Mouse (Mus musculus) CD4-positive, CD25-positive, alpha-beta regulatory T cell, adult 4 months (primary cell): ENCODE measurements around the gene Usp2. TPM values are rescaled to one million over a fixed set of nuclear protein-coding genes. Genes with fewer than 3 reads are reported as not detected.

ENCODE experiments used
- ATAC-seq: one replicate; pipeline ENCODE4 v1.8.0; 2017
- polyA plus RNA-seq, 2 experiments: library from polyadenylated mRNA; unstranded; fragments of 100-300 nt; shearing (Covaris generic); gene quantifications; one replicate each; pipeline ENCODE4 v1.2.1; 2017

The Usp2 gene
- polyA plus RNA-seq, 2 experiments from 2014 or later, result 3.7 to 5.2 TPM

DNA sequence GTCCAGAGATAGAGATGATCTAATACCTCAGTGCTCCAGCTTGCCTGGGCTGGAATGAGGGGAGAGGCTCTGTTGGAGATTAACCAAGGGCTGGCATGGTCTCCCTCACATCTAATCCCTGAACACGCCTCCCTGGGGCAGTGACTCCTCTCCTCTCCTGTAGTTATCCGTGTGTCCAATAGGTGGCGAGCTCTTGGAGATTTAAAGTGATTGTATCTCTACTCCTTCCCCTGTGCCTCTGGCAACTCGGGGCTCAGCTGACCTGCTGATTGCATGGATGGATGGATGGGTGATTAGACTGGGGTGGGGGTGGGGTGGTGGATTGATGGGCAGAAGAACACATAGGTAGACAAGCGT, 9.9 kb downstream of the Usp2 start:
- peak; percentile 56 for ATAC-seq

DNA sequence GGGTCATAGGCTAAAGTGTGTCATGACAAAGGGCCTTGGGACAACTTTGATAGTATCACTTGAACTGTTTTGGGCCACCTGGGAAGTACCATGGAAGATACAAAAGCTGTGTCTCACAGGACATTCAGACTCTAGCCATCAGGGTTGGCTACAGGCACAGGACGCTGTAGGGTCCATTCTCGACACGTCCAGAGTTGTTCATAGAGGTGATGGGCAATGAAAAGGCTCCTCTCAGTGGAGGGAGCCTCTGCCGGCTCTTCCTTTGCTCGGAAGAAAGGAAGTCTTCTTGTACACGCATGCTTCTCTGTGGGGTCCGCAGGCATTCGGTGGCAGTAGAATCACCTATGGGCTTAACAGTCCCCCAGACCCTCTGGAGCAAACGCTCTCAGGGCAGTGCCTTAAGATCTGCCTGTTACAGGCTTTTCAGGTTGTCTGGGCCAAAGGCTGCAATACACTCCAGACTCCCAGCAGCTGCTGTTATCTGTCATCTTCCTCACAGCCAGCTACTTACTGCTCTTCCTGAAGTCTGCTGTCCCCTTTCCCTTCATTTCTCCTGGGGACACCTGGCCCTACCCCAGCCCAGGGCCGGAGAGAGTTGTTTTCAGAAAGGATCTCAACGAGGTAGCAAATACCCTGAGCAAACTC, 10.6 kb downstream of the Usp2 start:
- ATAC-seq, result no peak

DNA sequence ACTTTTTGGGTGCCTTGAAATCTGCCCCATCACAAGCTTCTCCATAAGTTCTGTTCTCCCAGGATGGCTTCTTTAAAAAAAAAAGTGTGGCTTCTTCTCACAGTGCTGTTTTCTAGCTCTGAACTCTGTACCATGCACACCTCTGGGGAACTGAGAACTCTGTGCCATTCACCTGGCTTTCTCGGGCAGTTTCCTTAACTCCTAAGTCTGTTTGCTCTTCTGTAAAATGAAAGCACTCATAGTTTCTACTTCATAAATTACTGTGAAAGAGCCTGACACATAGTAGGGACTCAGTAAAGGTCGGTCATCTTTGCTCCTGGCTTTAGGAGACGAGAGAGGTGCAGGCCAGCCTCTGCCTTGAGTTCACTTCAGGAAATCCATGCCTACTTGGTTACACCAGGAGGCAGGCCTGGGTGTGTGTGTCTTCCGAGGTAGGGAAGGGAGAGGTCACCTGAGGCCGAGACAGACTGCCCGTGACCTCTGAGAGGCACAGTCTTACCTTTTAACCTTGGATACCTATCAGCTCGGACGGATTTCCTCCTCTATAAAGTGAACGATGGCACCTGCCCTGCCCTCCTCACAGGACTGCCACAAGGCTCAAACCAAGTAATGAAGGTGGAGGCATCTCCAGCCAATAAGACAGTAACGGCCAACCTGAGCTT, 11.4 kb downstream of the Usp2 start:
- ATAC-seq, result no peak

DNA sequence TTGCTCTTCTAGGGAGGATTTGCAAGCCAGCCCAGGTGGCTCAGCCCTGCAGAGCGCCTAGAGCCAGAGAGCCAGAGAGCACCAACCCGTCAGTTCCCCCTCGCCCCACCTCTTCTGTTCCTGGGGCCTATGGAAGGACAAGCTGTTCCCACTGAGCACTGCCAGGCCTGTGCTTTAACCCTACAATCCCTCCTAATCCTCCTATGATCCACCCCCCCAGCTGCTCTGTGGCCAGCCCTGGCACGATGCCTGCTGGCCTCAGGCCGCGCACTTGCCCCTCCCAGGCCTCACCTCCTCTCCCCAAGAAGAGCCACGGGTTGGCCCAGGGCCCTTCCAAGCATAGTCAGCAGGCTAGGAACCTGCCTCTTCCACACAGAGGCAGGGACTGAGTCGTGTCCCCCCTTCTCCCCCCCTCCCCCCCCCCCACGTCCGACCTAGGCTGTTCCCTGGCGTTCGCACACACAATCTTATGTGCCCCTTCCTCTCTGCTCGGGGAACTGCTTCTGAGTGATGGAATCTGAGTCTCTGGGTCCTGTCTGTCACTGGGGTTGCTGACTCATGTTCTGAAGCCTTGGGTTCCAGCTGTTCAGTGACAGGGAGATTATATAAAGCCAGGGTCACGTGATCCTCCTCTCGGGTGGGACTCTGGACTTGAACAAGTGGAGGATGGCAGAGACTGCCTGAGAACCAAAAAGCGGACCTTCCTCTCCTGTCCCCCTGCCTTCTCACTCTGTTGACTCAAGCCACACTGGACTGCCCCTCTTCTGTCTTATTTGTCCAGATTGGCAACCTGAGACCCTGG, 12.3 kb downstream of the Usp2 start:
- ATAC-seq, result no peak

DNA sequence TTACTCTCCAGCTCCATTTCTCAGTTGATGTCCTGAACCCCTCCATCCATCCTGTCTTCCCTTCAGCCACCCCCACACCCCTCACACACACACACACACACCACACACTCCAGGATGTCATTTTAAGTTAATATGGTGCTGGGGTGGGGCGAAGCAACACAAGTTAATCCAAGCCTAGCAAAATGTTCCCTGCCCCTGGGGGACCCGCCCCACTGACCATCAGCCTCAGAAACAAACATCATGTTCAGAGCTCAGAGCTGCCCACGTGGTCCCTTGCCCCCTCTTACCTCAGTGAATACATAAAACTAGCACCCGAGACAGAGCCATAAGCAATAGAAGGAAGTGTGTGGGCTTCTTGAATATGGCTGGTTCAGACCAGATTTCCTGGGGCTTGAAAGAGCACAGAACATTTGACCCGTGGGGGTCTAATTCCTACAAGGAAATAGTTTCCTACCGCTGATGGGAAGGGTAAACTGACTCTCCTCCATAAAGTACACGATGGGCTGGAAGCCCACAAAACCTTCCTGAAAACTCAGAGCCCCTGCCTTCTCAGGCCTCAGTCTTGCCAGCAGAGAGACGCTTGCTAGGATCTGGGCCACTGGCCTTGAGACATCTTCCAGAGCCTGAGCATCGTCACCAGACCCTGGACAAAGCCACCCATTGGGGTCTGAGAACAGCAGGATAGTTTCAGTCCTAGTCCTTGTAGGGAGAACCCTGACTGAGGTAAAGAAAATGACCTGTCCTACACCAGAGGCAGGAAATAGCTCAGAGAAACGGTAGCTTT, 13.4 kb downstream of the Usp2 start:
- no peak for ATAC-seq

DNA sequence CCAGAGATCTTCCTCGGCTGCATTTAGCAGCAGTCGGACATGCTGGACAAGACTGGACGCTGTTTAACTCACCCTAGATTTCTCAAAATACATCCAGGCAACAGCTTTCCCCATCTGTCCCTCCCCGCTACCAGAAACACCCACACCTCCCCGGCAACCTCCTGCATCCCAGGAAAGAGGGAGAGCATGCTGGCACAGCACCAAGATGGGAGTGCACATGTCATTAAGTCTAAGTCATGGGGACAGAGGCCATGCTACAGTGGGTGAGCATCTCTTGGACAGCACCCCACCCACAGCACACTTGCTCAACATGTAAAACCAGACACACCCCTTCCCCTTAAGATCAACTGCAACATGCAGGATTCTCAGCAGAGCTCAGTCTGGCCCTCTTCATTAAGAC, 14.1 kb downstream of the Usp2 start:
- no peak for ATAC-seq

DNA sequence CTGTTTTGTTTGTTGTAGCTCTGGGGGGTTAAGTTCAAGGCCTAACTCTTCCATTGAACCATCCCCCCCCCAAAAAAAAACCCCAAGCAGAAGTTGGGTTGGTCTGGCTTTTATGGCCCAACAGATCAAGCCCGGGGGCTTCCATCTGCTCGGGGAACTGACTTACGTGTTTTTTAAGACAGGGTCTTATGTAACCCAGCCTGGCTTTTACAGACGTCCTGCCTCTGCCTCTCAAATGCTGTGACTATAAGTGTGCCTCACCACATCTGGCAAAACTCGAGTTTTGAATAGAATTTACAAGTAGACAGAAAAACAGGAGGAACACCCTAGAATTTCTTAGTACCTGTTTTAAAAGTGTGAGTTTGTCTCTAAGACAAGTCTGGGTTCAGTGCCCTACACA, 14.8 kb downstream of the Usp2 start:
- ATAC-seq, result no peak

DNA sequence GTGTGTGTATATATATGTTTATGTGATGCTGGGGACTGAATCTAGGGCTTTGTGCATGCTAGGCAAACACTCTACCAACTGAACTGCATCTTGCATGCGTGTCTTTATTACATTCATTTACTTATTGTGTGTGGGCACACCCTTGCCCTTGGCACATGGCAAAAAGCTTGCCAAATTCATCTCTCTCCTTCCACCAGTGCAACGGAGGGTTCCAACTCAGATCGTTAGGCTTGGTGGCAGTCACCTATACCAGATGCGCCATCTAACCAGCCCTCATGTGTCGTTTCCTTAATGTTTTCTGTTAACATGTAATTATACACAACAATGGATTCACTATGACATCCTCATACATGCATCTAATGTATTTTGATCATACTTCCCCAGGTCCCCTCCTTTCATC, 15.4 kb downstream of the Usp2 start:
- ATAC-seq, result no peak

DNA sequence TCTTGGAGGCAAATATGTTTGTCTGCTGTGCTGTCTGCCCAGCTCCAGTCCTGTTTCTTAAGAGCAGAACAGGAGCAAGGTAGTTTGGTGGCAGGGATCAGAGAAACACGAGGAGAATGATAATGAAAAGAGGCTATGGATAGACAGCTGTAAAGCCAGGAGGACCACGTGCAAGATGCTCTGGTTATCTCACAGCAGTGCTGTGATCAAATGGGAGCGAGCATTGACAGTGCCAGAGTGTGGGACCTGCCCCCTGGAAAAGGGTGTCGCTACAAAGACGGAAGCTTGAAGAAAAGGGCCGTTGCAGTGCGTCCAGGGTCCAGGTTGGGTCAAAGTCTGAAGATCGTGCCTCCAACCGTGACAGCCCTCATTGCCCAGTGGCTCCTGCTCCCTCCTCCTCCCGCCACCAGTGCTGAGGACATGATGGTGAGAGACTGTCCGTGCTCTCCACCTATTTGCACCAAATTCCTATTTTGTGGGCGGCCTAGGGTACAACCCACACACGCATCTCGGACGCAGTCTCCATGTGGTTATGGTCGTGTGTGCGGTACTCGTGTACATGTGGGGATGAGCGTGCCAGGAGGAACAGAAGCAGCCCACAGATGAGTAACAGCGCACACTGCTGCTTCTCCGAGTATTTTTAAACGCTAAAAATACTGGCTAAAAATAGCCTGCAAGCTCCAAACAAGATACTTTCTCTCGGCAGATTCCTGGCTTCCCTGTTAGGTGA, 16.7 kb downstream of the Usp2 start:
- no peak for ATAC-seq

DNA sequence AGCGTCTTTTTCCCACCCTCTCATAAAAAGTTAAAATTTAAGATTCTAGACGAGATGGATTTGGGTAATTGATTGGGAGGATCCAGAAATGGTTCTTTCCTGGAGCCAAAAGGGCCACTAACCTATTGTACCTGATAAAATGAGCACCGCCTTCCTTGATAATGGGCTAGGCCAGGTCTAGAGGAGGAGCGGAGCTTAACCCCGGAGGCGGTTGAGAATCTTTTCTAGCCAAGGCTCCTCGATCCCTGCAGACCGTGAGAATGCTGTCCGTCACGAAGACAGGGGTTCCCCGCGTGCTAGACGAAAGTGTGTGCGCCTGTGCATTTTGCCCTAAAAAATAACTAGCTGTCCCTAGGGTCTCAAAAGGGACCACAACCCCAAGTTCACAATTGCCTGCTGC, 17.4 kb downstream of the Usp2 start:
- ATAC-seq, result peak; percentile 51

DNA sequence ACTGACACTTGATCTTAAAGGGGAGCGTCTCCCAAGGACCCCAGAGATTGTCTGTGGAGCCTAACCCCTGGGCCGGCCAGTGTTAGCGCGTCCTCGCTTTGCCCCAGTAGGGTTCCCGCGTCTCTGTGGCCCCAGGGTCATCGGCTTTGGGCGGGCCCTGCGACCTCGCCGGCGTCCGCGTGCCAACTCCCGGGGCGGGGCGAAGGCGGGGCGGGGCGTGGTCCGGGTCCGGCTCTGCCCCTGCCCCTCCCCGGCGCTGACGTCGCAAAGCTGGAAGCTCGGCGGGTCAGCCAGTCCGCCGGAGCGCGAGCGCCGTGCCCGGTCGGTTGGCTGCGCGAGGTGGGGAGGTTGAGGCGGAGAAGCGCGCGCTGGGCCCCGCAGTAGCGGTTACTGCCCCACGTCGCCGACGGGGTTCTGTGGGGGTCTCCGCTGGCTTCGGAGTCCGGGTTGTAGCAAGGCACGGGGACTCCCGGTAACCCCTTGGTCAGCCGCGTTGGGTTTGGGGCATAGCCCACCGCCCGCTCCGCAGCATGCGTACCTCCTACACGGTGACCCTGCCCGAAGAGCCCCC, 17.9 kb downstream of the Usp2 start:
- ATAC-seq, result peak; percentile 62

DNA sequence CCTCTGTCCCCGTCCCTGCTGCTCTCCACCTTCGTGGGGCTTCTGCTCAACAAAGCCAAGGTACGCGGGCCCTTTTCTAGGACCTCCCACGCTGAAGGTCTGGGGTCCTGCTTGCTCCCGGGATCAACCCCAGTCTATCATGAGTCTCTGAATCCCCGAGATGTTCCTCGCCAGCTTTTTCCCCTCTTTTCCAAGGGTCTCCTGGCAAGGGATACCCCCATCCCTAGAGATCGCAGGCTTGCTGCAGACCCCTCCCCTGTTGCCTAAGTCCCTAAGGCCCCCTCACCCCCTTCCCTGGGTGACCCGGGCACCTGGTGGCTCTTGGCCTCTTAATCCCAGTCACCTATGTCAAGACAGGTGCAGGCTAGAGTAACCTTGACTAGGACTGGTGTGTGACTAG, 18.5 kb downstream of the Usp2 start:
- no peak for ATAC-seq

DNA sequence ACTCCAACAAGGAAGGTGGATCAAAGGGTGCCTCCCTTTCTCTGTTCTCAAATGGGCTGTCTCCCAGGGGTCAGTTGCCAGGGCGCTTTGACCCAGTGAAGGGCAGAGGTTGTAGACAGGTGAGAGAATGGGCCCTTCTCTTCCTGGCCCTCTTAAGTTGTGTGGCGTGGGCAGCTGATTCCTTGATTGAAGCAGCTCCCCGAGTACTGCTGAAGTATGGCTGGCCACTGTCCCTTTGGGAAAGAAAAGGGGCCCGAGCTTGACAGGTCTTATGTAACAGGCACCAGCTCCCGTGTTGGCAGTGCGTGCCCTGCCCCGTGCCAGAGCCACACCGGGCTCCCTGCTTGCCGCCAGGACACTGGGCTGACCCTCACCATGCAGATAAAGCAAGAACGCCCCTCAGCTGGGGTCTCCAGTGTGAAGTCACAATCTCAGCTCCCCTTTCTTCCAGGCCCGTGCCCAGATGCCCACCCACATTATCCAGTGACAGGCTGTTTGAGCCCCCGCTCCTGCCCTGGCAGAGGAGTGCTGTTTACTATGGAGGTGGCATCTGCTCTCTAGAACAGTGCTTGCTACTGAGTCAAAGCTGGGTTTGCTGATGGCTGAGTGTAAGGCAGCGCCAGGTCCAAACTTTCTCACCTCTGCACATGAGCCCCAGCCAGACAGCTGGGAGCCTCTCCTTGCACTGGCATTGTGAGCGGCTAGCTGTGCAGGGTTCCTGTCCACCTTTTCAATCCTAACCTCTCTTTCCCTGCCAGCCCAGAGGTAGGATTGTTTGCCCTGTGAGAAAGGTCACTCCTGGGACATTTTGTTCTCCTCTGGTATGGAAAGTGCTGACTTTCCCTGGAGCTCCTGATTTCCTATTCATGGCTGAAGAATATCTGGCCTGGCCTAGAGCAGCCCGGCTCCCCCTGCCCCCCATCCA, 19.2 kb downstream of the Usp2 start:
- ATAC-seq, result no peak

DNA sequence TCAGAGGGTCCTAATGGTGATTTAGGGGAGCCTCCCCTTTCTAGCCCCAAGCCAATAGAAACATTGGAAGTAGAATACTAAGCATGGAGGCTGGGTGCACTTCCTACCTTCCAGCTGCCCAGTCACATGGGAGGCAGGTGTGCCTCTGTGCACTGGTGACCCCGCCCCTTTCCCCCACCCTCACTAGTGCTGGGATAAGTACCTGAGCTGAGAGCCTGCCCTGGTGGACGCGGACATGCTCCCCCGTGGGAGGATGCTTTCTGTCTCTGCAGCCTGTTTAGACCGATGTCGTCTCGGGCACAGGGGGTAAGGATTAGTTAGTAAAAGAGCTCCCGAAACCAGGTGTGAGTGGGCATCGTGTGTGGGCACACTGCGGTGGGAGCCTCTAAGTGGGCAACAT, 20.1 kb downstream of the Usp2 start:
- no peak for ATAC-seq

DNA sequence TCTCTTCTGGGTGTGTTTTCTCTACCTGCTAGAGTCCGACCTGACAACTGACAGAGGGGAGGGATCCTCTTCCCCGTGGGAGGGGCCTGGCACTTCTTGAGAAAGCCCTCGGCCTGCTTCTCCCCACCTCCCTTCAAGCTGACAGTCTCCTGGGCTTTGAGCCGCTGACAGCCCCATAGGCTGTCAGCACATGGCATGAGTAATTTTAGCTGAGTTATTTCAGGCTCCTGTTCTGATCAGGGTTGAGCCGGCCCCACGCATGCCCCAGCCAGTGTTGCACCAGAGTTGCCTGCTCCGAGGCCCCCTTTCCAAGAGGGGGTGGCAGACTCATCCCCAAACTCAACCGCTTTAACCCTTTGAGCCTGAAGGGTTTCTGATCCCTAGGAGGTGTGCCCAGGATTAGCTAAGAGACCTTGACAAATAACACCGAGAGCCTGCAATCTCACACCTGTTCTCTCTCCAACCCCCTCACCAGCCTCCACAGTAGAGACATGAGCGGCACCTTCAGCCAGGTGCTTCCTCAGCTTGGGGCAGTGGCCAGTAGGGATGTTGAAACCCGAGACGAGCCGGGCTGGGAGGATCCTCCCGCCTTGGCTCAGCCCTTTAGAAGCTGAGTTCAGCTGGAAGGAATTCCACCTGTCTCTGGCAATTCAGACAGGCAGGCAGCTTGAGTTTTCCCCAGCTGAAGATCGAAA, 21.1 kb downstream of the Usp2 start:
- ATAC-seq, result no peak

DNA sequence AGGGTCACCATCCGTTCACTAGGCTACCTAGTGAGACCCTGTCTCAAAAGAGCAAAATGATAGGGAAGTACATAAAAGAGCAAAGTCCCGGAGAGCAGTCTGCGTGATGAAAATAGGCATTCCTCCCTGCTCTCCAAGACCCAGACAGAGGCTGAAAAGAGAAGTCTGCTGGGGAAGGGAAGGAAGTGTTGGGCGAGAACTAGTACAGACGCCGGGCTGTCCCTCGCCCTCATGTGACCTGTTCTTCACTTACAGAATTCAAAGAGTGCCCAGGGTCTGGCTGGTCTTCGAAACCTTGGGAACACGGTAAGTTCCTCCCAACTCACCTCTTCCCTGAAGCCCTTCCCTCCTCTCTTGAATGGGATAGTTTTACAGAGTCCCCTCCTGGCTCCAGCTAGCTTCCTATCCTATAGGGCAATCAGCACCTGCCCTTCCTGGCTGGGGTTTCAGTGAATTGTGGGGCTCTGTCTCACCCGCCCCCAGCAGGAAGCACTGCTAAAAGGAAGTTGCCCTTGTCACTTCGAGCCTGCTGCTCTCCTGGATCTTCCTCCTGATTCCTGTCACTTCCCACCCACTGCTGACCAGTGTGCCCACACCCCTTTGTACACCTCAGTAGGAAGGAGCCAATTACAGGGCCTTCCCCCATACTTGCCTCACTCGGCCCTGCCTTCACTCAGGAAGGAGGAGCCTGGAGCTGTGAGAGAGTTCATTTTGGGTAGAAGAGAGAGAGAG, 22.2 kb downstream of the Usp2 start:
- ATAC-seq, result peak; percentile 33

DNA sequence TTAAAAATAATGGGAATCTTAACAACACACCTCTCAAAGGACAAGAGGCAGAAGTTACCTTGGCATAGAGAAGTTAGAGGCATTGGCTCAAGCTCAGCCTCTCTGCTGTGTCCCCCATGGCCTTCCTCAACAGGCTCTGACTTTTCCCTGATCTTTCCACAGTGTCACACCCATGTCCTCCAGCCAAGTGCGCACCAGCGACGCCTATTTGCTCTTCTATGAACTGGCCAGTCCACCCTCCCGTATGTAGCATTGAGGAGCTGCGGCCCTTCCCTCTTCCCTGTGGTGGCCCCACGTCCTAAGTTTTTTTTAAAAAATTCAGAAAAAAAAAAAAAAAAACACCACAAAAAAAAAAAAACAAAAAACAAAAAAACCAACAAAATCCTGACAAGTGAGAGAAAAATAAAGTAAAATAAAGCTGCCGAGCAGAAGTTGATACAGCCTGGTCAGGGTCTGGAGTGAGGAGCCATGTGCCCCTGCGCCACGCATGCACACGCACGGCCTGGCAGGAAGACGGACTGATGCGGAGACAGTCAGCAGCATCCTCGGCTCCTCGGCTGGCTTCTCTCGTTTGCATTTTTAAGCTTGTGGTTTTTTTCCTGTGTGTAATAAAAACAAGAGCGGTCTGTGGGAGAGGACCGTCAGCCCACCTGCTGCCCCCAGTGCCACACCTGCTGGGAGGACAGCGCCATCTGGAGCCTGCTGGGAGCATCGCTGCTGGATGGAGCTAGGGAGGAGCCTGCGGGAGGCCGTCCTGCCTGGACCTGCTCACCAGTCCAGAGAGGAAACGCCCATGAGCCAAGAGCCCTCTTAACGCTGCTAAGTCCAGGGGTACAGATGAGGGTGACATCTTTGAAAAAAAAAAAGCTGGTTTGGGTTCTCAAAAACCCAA, 27.0 kb downstream of the Usp2 start:
- ATAC-seq, result peak; percentile 39

DNA sequence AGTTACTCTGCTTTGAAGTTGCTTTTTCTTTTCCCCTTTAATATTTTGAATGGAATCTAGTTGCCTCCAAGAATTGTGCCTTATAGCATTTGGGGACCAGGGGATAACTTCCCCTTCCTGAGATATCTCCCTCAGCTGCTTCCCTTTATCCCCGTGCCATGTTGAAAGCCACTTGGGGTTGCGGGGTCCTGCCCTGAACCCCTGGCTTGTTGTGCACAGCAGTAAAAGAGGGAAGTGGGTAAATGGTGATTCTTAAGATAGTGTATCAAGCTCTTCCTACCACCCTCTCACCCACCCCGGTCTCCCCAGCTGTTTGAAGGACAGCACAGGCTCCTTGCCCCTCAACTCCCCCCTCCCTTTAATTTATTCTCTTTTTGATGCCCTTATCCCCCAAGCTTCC, 27.9 kb downstream of the Usp2 start:
- no peak for ATAC-seq

DNA sequence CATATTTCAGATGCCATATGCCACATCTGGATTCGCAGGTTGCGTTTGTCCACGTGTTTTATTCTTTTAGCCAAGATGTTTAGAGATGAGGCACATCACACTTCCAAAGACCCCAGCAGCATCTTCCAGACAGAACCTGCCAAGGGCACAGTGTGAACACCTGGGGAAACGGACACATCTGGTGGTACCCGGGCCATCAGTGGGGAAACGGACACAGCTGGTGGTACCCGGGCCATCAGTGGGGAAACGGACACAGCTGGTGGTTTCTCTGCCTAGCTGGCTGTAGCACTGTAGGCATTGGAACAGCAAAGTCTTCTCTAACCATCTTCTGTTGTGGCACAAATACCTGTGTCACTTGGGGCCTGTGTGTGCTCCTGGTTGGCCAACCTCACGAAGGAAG, 29.0 kb downstream of the Usp2 start:
- no peak for ATAC-seq
